Mouse (Mus musculus): Measurements from ENCODE around the gene Elmo1.

The Elmo1 gene

DNA sequence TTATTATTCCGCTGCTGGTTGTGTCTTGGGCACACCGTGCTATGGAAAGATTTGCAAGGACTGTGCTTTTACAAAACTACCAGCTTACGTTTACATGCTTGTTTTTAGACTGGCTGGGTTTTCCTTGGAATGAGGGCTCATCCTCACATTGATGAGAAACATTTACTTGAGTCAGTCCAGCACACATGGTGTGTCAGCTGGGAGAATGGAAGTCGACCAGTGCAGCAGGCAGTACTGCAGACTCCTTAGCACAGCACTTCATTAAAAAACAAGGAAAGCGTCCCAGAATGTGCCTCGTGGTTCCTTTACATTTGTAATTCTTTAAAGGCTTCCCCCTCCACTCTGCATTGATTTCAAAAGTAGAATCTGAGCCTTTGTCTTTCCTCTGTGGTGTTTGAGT, 179.8 kb downstream of the Elmo1 start:
- DNase-seq (ENCODE audit: low spot score): no peak

DNA sequence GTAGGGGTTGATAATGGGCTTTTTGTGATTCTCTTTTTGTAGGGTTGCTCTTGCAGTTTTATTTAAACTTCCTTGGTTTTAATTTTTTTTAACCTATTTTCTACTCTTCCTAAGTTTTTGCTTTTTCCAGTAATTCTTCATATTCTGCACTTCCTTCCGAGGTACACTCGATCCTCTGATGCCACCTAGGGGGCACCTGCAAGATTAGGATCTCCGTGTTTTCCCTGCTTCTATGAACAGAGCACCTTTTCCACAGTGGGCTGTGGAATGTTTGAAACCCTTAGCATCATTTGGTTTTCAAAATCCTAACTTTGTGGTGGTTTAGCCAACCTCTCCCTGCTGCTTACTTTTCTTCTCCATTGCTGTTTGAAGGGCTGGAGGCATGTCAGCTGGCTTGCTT, 181.4 kb downstream of the Elmo1 start:
- DNase-seq (ENCODE audit: low spot score): no peak

DNA sequence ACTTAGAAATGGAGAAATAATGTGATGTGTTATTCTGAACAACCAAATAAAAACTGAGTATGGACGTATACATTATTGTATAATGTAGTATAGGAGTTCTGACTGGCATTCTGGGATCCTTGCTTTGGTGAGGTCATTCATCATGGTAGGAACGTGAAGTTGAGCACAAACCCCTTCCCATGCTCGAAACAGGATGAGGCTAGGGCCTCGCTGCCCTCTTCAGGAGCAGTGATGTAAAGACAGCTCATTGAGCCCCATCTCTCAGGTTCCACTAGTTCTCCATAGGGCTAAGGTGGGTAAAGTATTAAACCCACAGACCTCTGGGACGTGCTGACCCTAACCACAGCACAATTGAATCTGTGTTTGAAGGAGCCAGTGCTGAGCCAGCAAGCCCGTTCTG, 182.2 kb downstream of the Elmo1 start:
- DNase-seq (ENCODE audit: low spot score): no peak

DNA sequence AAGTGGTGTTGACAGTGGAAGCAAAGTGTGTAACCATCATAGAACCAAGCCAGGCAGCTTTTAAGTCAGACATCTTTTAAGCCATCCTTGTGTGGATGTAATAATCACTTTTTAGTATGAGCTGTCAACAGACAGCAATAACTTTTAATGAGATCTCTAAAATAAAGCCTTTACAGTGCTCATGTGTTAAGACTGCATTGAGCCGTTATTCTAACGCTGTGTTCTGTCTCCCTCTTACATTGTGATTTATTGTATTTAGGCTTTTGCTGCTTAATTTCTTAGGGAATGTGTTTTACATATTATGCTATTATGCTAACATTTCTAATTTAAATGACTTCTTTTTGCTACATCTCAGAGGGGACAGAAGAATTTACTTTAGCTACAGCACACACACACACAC, 189.5 kb downstream of the Elmo1 start:
- no peak for DNase-seq (ENCODE audit: low spot score)

DNA sequence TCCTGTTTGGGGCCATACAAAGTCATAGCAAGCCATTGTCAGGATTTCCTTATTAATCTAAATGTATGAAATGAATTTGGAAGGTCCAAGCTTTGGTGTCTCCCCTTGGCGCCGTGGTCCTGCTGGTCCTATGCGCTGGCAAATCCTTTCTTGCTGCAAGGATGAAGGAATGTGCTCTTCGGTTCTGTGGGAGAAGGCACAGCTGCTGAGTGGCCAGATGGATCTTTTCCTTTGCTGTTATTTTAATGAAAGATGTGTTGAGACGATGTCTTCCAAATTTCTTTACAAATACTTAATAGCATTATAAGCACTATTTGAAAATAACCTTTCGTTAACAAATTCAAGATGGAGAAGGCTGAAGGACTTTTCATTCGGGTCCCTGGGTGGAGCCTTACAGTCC, 193.5 kb downstream of the Elmo1 start:
- no peak for DNase-seq (ENCODE audit: low spot score)

DNA sequence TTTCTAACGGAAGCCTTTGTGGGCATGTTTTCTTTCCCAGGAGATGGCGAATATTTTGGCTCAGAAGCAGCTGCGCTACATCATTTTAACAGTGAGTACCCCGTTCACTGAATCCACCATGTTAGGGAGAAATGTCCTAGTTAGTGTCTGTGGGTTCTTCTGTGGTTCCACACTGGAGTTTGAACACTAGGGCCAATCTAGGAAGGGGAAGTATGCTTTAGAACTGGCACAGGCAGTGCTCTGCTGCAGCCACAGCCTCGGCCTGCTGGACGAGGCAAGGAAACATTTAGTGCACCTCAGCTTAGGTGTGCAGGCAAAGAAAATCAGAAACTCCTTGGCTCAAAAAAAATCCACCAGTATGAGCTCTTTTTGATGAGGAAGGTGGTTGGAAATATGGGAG, 196.3 kb downstream of the Elmo1 start:
- no peak for DNase-seq (ENCODE audit: low spot score)

DNA sequence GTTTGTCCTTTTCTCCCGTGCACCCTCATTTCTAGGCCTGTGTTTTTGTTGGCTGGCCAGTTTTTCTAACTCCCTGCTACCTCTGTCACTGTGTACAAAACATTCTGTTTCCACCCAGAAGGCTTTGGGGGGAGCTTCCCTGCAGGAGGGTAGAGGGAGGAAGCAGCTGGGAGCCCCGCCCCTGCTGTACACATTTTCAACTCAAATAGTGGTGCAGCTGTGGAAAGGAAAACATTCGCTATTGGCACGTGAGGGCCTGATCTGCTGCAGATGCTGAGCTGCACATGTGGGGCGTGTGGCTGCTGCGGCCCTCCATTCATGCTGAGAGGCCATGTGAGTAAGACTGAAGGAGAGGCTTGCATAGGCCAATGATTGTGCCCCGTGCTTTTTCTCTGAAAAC, 198.0 kb downstream of the Elmo1 start:
- no peak for DNase-seq (ENCODE audit: low spot score)

DNA sequence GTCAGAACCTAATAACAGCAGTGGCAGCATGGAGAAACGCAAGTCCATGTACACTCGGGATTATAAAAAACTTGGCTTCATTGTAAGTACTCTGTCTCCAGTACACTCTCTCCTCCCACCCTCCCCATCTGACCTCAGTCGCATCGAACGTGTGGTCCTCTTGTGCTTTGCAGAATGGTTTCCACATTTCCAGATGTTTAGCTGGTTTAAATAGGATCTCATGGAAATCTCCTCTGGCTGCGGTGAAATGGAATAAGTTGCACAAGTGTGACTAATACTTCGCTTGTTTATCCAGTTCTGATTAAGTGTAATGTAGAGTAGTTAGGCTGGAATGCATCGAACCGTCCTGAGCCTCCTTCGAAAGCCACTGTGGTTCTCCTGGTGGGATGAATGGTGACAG, 200.0 kb downstream of the Elmo1 start:
- no peak for DNase-seq (ENCODE audit: low spot score)

DNA sequence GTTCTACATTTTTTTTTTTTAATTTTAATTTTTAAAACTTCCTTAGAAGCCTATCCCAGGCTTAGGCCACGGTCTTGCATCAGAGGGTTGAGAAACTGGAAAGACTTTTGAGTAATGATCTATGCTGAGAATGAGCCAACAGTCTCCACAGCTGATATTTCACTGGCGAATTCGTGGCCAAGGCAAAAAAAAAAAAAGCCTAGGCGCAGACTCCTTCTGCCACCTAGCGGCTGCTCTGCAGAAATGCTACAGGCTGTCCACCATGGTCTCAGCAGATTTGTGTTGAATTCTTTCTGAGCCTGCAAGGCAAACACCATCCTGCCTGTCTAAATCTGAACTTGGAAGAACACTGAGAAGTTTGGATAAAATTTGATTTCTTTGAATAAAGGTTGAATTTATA, 202.0 kb downstream of the Elmo1 start:
- DNase-seq (ENCODE audit: low spot score): no peak

DNA sequence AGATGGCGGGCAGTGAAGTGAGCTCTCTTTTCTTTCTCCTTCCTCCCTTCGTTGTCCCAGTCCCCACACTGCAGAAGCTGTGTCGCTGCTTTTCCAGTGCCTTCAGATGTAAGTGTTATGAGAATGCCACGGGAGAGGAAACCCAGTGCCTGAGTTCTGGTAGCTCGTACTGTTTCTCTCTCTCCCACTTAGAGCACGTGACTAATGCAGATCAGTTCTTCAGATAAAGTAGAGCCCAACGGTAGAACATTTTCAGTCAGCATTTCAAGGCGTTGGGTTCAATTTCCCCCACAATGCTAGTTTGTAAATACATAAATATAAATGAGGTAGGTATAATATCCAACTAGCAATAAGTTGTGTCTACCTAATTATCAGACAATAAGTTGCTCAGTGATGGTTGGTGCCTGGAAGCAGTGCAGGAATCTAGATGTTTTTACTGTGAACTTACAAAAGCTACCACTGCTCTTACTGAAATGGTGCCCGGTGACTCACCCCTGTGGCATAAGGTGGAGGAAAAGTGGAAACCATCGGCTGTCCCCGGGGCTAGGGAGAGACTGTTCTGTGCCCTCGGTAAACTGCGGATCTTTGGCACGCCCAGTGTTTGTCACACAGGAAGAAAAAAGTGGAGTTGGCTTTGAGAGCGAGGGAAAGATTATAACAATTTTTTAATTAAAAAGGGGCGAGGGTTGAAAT, 205.0 kb downstream of the Elmo1 start:
- no peak for DNase-seq (ENCODE audit: low spot score)

DNA sequence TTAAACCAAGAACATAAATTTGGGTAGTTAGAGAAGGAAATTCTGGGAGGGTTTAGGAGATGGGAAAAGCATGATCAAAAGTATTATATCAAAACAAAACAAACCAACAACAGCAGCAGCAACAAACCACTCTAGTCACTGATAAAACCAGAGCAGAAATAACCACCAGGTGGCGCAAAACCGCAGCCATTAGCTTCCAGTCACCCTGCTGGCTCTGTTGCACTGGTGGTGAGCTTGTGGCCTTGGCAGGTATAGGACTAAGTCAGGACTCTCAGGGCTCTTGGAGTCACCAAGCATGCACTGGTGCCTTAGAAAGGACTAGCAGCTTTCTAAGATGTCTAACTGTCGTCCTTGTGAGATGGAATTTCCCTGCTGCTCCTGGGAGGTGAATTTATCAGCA, 207.4 kb downstream of the Elmo1 start:
- DNase-seq (ENCODE audit: low spot score): no peak

DNA sequence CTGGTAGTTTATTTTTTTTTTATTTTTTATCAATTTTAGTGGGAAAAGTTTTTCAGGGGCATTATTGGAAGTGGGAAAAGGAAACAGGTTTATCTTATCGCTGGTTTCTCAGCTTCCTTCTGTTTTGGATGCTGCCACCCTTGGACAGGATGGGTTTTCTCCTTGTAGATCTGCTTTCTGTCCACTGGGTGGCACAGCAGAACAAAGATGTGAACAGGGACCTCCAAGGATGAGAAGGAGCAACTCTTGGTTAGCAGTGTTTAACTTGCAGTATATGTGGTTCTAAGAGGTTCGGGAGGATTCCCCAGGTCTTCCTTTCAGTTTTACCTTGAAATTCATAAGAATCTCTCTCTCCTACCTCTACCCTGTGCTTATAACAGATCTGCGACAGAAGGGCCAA, 209.0 kb downstream of the Elmo1 start:
- DNase-seq (ENCODE audit: low spot score): no peak

DNA sequence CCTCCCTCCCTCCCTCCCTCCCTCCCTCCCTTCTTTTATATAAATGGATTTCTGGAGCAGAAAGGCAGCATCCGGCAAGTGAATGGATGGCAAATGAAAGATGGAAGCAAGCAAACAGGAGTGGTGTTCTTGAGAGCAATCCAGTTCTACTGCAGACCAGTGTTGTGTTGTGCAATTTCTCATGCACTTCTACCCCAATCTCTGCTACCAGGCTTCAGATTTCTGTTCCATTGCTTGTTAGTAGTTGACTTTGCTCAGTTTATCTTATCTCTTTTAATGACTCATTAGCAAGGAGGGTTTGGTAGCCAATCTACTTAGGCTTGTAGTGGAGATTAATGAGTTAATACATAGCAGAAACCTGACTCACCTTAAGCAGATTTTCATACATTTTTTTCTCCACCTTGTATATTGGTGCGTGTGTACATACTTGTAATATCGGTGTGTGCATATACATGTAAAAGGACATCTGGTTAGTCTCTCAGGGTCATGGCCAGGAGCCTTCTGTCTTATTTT, 209.7 kb downstream of the Elmo1 start:
- DNase-seq (ENCODE audit: low spot score): no peak

DNA sequence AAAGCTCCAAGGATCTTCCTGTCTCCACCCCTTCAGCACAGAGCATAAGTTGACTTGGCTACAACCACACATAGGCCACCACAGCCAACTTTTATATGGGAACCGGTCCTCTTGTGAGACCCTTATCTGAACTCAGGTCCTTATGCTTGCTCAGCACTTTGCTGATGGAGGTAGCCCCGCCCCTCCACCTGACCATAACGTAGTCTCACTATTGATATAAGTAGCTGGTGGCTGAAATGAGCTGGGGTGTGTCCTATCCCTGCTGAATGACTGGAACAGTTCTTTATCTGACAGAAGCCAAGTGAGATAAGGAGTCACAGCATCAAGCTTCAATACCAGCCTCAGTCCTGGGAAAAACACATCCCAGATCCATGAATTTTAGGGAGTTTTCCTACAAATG, 210.2 kb downstream of the Elmo1 start:
- no peak for DNase-seq (ENCODE audit: low spot score)

DNA sequence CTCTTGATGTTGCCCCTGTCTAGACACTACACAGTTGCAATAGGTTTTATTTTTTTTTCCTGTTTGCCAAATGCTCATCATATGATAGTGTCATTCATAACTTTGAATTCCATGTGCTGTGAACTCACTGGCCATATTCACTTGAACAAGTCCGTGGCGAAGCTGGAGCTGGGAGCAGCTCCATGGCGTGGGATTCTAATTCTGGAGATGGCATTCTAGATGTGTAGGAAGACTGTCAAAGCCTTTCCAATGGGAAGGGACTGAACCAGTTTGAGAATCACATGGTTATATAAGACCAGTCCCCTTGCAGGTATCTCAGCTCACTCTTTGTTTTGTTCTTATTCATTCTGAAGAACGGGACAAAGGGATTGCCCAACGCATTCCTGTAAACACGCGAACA, 211.4 kb downstream of the Elmo1 start:
- DNase-seq (ENCODE audit: low spot score): no peak

DNA sequence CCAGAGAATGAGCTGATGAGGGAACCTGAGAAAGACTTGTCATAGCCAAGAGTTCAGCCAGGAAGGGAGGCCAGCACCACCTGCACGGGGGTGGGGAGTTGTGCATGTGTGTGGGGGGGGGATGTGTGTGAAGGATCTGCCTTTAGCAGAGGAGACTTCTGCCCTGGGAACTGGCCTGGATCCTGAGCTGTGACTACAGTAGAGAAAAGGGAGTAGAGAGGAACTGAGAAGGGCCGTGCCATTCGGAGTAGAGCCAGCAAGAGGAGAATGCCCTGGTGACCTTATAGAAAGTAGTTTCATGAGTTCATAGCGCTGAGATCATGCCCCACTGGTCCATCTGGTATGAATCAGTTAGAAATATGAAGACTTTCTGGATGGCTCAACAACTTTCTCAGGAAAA, 215.2 kb downstream of the Elmo1 start:
- no peak for DNase-seq (ENCODE audit: low spot score)

DNA sequence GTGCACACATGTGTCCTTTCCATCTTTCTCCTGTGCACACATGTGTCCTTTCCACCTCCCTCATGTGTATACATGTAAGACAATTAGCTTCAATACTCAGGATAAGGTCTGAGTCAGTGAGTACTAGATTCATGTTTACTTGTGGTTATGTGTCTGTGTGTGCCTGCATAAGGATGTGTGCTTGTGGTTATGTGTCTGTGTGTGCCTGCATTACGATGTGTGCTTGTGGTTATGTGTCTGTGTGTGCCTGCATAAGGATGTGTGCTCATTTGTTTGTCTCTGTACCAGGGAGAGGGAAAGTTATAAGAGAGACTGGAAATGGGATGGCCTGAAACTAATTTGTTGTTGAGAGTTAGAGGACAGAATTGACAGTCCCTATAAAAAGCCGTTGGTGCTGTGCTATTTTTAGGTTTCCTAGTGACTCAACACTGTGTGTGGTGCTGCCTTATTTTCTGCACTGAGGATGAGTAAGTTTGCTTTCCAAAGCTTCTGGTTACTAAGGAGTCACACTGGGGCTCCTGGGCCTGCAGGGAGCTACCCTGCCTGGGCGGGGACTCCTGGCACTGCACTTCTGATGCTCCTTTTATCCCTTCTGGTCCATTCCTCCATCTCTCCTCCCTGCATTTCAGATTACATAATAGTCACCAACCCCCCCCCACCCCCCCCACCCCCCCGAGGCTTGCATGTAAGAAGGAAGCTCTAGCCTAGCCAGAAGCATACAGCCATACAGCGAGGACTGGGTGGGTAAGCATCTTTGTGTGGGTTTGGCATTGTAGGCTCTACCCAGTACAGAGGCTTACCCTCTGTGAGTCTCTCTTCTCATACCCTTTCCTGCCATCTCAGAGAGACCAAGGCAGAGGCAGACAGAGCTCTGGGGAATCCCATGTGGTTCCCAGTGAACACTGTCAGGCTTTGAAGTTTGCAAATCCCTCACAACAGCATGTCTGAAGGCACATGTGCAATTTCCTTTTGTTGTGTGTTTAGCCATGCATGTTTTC, 216.1 kb downstream of the Elmo1 start:
- no peak for DNase-seq (ENCODE audit: low spot score)

DNA sequence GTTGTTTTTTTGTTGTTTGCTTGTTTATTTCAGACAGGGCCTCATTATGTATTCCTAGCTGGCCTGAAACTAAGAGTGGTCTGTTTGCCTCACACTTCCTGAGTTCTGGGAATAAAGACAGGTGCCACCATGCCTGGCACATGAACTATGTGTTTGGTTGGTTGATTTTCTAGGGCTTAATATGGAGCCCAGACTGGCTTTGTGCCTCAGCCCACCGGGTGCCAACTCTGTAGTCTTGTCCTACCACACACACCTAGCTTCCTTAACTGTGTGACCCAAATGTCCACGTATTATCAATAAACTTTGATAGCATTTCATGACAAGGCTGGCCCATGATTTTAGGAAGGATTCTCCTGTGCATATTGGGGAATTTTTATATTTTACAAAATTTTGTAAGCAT, 217.0 kb downstream of the Elmo1 start:
- DNase-seq (ENCODE audit: low spot score): no peak

DNA sequence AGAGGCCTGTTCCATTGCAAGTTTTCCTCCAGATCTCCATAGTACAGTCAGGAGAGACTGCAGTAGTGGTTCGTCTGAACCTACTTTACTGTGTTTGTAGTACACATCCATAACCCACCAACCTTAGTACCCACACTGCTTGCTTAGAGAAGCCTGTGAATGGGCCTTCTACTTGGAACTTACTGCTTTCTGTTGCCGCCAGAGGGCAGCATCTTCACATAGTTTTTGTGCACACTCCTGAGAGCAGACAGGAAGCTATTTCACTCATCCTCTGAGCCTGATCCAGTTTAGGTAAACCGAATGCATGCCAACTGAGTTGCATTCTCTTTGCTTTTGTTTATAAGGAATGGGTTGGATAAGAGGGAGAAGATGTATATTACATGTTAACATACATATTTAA, 221.2 kb downstream of the Elmo1 start:
- DNase-seq (ENCODE audit: low spot score): peak; percentile 80

DNA sequence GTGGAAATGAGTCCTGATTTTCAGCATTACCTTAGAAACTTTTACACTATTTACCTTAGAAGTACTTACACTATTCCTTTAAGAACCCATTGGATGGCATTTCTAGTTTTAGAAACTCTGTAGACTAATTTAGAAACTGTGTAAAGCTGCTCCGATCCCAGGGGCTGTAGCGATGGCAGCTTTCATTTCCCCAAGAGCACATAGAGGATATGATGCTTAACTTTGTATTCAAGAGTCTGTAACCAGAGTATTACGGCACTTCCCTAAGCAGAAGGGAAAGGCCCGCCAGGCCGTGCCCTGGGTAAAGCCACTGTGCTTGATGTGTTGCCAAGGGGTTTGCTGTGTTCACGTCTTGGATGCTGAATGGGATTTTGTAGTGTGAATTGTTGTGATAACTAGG, 222.9 kb downstream of the Elmo1 start:
- no peak for DNase-seq (ENCODE audit: low spot score)

DNA sequence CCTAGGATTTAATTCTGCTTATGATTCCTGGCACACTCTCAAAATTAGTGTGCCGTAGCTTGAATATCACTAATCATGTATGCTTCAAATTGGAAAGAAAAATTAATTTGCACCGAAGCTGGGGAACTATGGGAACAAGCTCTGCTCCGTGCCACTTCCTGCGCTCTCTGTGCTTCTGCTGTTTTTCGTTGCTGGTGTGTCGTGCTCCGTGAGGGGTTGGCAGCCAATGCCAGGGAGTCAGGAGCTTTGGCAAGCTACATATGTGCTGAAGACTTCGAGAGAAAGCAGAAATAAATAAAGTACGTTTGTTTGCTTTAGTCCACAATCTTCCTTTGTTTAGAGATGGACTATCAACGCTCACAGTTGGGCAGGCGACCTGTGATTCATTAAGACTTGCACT, 225.7 kb downstream of the Elmo1 start:
- DNase-seq (ENCODE audit: low spot score): no peak

DNA sequence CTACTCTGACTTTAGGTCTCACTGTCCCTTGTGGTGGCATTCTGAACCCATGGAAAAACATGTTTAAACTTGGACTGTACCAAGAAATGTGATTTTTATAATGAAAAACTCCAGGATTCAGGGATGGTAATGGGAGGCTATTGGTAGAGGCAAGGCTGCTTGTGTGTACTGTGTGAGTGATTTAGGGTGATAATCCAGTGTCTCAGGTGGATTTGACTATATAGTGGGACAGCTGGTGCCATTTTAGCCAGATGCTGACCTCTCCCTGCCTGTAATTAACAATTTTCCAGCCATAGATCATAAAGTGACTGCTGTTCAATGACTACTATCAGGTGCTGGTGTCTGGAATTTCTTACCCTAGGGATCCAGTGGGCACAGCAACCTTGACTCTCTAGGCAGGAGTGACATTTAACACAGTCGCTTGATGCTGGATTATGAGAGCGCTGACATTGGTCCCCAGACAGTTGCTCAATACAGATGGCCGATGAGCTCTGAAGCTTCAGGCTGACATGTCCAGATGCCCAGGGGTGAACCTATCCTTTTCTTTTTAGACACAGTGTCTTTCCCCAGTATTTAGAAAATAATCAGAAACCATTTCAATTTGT, 228.3 kb downstream of the Elmo1 start:
- no peak for DNase-seq (ENCODE audit: low spot score)

DNA sequence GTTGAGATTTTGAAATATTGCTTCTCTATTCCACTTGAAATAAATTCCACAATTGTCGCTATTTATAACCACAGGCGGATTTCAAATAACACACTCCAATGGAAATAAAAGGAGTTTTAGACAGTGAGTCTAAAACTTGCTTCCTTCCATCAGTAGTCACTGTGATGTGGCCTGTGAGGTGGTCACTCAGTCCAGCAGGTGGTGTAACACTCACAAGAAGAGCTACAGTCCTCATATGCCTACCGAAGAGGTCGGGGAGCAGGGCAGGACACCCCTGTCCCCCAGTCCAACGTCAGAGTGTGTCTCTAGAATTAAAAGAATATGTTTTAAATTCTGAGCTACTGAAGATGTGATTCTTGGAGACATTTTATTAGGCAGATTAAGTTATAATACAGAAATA, 229.8 kb downstream of the Elmo1 start:
- DNase-seq (ENCODE audit: low spot score): no peak
